Mouse (Mus musculus) mouse trophoblast stem cell (cell line): ENCODE results near the gene Nedd4.

Experiments
- in situ Hi-C, 2 experiments: fragments of 300-500 bp; cut with MseI, MboI; formaldehyde crosslinking; loops; 2 replicates in 1 of 2; 3 replicates in 1 of 2; pipeline ENCODE4 v1.15.1; 2025

Nedd4 gene

DNA sequence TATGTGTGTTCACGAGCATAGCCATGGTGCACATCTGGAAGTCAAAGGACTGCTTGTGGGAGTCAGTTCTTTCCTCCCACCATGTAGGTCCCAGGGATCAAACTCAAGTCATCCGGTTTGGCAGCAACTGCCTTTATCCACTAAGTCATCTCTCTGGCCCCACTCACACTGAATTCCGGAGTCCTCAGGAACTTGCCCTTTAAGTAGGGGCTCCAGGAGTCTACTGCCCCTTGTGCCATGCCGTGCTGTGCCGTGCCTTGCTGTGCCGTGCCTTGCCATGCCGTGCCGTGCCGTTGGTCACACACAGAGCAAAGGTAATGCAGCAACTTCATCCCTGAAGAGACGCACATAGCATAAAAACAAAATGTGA lies 129.1 kb downstream of the Nedd4 start:
- in situ Hi-C loops = no loop called here

DNA sequence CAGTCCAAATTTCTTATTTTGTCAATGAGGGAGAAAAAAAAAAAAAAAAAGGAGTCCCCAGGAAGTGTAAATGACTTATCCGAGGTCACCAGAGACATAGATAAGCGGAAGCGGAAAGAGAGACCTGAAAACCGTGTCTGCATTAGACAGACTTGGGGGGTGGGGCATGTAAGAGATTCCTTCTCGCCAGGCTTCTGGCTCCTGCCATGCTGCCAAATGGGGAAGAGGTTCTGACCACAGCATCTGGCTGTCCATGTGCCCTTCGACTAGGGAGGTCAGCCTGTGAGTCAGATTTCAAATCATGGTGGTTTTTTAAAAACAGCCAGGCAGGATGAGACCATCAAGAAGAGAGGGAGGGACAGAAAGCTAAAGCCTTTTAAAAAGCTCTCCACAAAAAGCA lies 129.5 kb downstream of the Nedd4 start:
- in situ Hi-C loops = no loop called here

DNA sequence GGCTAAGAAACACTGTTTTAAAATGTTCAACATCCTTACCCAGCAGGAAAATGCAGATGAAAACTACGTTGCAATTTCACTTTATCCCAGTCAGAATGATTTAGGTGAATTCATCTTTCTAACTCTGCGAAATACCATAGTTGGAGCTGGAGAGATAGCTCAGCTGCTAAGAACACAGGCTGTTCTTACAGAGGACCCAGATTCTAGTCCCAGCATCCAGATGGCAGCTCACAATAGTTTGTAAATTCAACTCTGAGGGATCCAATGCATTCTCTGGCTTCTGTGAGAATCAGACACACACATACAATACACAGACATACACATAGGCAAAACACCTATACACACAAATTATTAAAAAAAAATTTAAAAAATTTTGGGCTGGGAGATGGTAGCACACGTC lies 133.1 kb downstream of the Nedd4 start:
- in situ Hi-C loops = no loop called here

DNA sequence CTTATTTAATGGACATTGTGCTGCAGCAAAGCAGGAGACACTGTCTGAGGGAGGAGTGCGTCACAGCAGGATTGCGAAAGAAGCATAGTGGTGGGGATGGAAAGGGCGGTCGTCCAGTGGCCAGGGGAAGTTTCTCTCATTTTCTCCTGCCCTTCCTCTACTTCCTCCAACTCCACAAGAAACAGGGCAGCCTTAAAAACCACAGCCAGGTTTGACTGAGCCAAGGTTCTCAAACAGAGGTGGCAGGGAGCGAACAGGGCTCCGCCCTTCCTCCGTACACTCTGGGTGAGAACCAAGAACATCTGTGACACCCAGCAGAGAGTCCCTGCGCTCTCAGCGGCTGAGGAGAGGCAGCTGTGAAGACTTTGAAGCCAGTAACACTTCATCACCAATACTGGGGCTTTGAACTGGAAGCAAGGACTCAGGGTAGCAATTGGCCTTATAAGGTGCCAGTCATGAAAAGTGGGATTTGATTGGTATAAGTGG lies 135.0 kb downstream of the Nedd4 start:
- in situ Hi-C loops = no loop called here
